Mouse (Mus musculus): Measurements from ENCODE around the gene Zfp948.

GRCm38 (mm10) chr17:21623647-21624046 is 56.8 kb downstream of the Zfp948 start:
- TF ChIP-seq CTCF (IDR thresholded peaks at IDR 0.05; ENCODE audit: low read depth, low read length) (no peak), POLR2A (IDR thresholded peaks at IDR 0.05; ENCODE audit: borderline replicate concordance, low read depth, low read length) (no peak)
